Mouse (Mus musculus): ENCODE results near the gene Prss33.
A peak's percentile ranks its signal among the peaks of the same experiment; 100 is the strongest.

DNA sequence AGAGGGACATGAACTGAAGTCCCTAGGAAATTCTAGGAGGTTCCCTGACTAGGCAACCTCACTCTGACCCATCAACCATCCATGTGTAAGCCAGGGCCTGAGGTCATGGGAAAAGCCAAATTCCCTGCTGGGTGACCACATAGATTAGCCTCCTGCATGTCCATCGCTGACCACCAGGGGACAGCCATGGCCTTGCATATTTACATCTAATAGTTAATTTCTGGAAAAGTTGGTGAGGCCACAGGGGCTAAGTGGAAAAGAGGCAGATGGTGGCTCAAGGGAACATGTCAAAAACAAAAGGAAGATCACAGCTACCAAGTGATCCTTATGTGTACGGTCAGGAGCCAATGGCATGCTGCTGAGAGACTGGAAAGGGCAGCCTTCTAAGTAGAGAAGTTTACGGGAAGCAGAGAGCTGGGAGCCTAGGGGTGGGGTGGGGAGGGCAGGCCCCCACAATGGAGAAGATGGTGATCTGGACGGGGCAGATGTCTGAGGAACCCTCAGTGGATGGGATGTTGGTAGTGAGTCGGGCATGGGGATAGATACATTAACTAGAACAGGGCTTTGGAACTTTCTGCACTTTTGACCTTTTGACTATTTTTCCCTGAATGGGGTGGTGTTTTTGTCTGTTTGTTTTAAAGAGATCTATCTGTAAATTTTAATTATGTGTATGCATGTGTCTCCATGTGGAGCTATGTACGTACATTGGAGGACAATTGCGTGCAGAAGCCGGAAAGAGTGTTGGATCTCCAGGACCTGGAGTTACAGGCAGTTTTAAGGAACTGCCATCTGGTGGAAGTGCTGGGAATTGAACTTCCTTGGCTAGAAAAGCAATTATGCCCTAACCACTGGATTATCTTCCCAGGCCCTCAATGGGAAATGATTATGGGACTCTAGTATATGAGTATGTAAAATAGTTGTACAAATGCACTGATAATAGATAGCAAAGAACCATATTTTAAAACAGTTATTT, 38.3 kb upstream of the Prss33 start:
- no peak for TF ChIP-seq POLR2A (IDR thresholded peaks at IDR 0.05; ENCODE audit: low read depth, low read length)
- peak; percentile 42; the same call in 1 of the 2 replicates for TF ChIP-seq CTCF (IDR thresholded peaks at IDR 0.05; ENCODE audit: borderline replicate concordance, insufficient read depth, low read length)
